Comparison of ENCODE assay signal across 12 mouse cellular contexts in genomic region chr14:32056675-32057074, GRCm38 (mm10). TPM values are rescaled to one million over a fixed set of nuclear protein-coding genes. Genes with fewer than 3 reads are reported as not detected.
DNase-seq lines count a peak whose midpoint lies in the region; TF ChIP-seq lines count a peak whose summit lies in the region.
"Had no signal": no experiment of that assay in that cellular context is flagged by ENCODE, and none has a peak within 500 bp of the region (broad histone marks: within the 10 kb centered on the region; RNA-seq: fewer than 3 reads in every experiment).

No protein-coding gene starts in this region.

- H3K36me3 ChIP-seq in MEL (ENCODE audit: control insufficient read depth in 1 of 2, insufficient read depth in 2 of 2, low read length in 2 of 2): no peaks in the 10 kb centered on the region
- H3K36me3 ChIP-seq: embryonic facial prominence, embryonic 12.5 days; heart, embryonic 15.5 days; liver, embryonic 13.5 days had no signal

- H3K27ac ChIP-seq in MEL (ENCODE audit: control insufficient read depth, low read depth, low read length): no peak overlapping the region
- H3K27ac ChIP-seq: embryonic facial prominence, embryonic 12.5 days; liver, embryonic 13.5 days had no signal

- TF ChIP-seq POLR2A in MEL (IDR thresholded peaks at IDR 0.05; ENCODE audit: control insufficient read depth in 1 of 2, insufficient read depth in 1 of 2, low read depth in 1 of 2, low read length in 2 of 2, poor library complexity in 1 of 2): no peak

- no peak for TF ChIP-seq EP300 in MEL (IDR thresholded peaks at IDR 0.05; ENCODE audit: low read depth in 1 of 2, low read length in 2 of 2)

- TF ChIP-seq RAD21 in MEL (IDR thresholded peaks at IDR 0.05; ENCODE audit: low read depth, low read length): peak; percentile 66

- no peaks in the 10 kb centered on the region for H3K79me2 ChIP-seq in MEL (ENCODE audit: control insufficient read depth, insufficient read depth, low read length, poor library complexity)

- H3K9me3 ChIP-seq in MEL (replicated peaks; ENCODE audit: insufficient read depth, low read length): no peaks in the 10 kb centered on the region
- H3K9me3 ChIP-seq: embryonic facial prominence, embryonic 12.5 days; heart, embryonic 15.5 days had no signal

- H3K4me3 ChIP-seq in MEL (ENCODE audit: control insufficient read depth in 1 of 2, insufficient read depth in 1 of 2, low read depth in 2 of 2, low read length in 2 of 2): no peak overlapping the region
- H3K4me3 ChIP-seq: embryonic facial prominence, embryonic 12.5 days; heart, embryonic 15.5 days; liver, embryonic 13.5 days had no signal

- H3K27me3 ChIP-seq in MEL (ENCODE audit: control insufficient read depth in 1 of 2, insufficient read depth in 2 of 2, low read length in 2 of 2): peaks cover 0 to 3% of the 10 kb centered on the region in 2 experiments; a peak in 1 of 4 replicates
- H3K27me3 ChIP-seq: embryonic facial prominence, embryonic 12.5 days; heart, embryonic 15.5 days; liver, embryonic 13.5 days had no signal

- DNase-seq in adrenal gland, postnatal 25 days: peak; percentile 20
- DNase-seq in adrenal gland, postnatal 4 days (ENCODE audit: low spot score in 2 of 2): no peak
- DNase-seq in kidney, postnatal 10 days: peak; percentile 57
- DNase-seq in kidney, postnatal 14 days: no peak
- DNase-seq in MEL (ENCODE audit: low read depth, low spot score): peak; percentile 69
- DNase-seq in lung, postnatal 36 days: peak; percentile 57
- DNase-seq in left cerebral cortex, adult 18-20 months (ENCODE audit: low spot score in 2 of 2): no peak
- no peak for DNase-seq in c-Kit-positive CD71-positive TER-119-positive erythroid progenitor cells, embryonic 14.5 days (ENCODE audit: low spot score)
- DNase-seq: liver, embryonic 13.5 days had no signal

- peak; percentile 59 to 68 (median 64) for TF ChIP-seq CTCF in MEL (IDR thresholded peaks at IDR 0.05 in 2 of 3, conservative IDR thresholded peaks at IDR 0.05 in 1 of 3; ENCODE audit: control insufficient read depth in 1 of 3, insufficient read depth in 1 of 3, low read depth in 2 of 3, low read length in 3 of 3, poor library complexity in 1 of 3, severe bottlenecking in 1 of 3)

- no peaks in the 10 kb centered on the region for H3K4me1 ChIP-seq in MEL (ENCODE audit: control insufficient read depth in 1 of 2, insufficient read depth in 2 of 2, low read length in 2 of 2)

- no peak overlapping the region for H3K9ac ChIP-seq in MEL (ENCODE audit: control insufficient read depth, low read depth, low read length, poor library complexity, severe bottlenecking)
- H3K9ac ChIP-seq: heart, embryonic 15.5 days; liver, embryonic 13.5 days had no signal

TF ChIP-seq in MEL, 35 proteins besides CTCF, POLR2A, EP300 and RAD21:
- no peak for TF ChIP-seq MAZ (IDR thresholded peaks at IDR 0.05; ENCODE audit: low read depth, low read length)
- peak; percentile 47; the same call in 1 of the 2 replicates for TF ChIP-seq ZC3H11A (IDR thresholded peaks at IDR 0.05; ENCODE audit: low read depth, low read length)
- peak; percentile 68 for TF ChIP-seq SMC3 (IDR thresholded peaks at IDR 0.05; ENCODE audit: low read depth, low read length)
- TF ChIP-seq KAT2A (conservative IDR thresholded peaks at IDR 0.05; ENCODE audit: low read depth, low read length): no peak
- TF ChIP-seq MYB (IDR thresholded peaks at IDR 0.05; ENCODE audit: low read depth, low read length): no peak
TF ChIP-seq in MEL: peak in this region for 2.

RNA-seq across cellular contexts. Expression of gene Galnt15, which starts 27.9 kb away (rescaled TPM):
- 4.3 and 4.6 TPM in 2 replicates for total RNA-seq in adrenal gland, postnatal 25 days (2021)
- total RNA-seq in adrenal gland, postnatal 4 days (2021): 1 to 10 TPM; 3.1 to 4.0 TPM
- total RNA-seq in MEL (2012; rRNA removed): 0.04 TPM in 1 of 2 replicates, not detected in the other
- polyA plus RNA-seq in MEL (2012; ENCODE audit: insufficient read depth in 1 of 2, insufficient read length in 2 of 2, low read depth in 1 of 2, low replicate concordance in 2 of 2, missing spikeins in 1 of 2): under 1 TPM in 1 of 2 experiments, not detected in 1; 0.15 TPM
- total RNA-seq in left cerebral cortex, adult 18-20 months (2021): 1 to 10 TPM; 1.8 to 2.6 TPM
- total RNA-seq: neutrophil, adult 5-6 weeks had no signal
- polyA plus RNA-seq: liver, embryonic 13.5 days had no signal

RNA-seq across cellular contexts. Expression of gene Oxnad1, which starts 28.5 kb away (rescaled TPM):
- 37.6 and 51.6 TPM in 2 replicates for total RNA-seq in adrenal gland, postnatal 25 days (2021)
- 10 to 100 TPM; 30.2 to 32.9 TPM for total RNA-seq in adrenal gland, postnatal 4 days (2021)
- 52.4 and 54.8 TPM in 2 replicates for total RNA-seq in MEL (2012; rRNA removed)
- polyA plus RNA-seq in MEL (2012; ENCODE audit: insufficient read depth in 1 of 2, insufficient read length in 2 of 2, low read depth in 1 of 2, low replicate concordance in 2 of 2, missing spikeins in 1 of 2): 100 to 1,000 TPM in 1 of 2 experiments, 10 to 100 TPM in 1; 82.1 to 244 TPM
- 10 to 100 TPM; 13.3 to 15.0 TPM for total RNA-seq in left cerebral cortex, adult 18-20 months (2021)

RNA-seq across cellular contexts. Expression of gene Dph3, which starts 28.9 kb away (rescaled TPM):
- 54.5 and 69.4 TPM in 2 replicates for total RNA-seq in adrenal gland, postnatal 25 days (2021)
- 10 to 100 TPM; 51.9 to 54.7 TPM for total RNA-seq in adrenal gland, postnatal 4 days (2021)
- total RNA-seq in MEL (2012; rRNA removed): 110 and 116 TPM in 2 replicates
- polyA plus RNA-seq in MEL (2012; ENCODE audit: insufficient read depth in 1 of 2, insufficient read length in 2 of 2, low read depth in 1 of 2, low replicate concordance in 2 of 2, missing spikeins in 1 of 2): 100 to 1,000 TPM; 103 to 108 TPM
- total RNA-seq in left cerebral cortex, adult 18-20 months (2021): 10 to 100 TPM; 40.2 to 45.3 TPM

Comparison
In these comparisons a context has a peak if more than half of its experiments do, and no peak if none do; other contexts are left out.
1. DNase-seq: peak in adrenal gland, postnatal 25 days (single experiment), kidney, postnatal 10 days (single experiment), MEL (single experiment) and lung, postnatal 36 days (single experiment); none in adrenal gland, postnatal 4 days (0 of 2), kidney, postnatal 14 days (single experiment), left cerebral cortex, adult 18-20 months (0 of 2) and c-Kit-positive CD71-positive TER-119-positive erythroid progenitor cells, embryonic 14.5 days (single experiment).